Mouse (Mus musculus) midbrain, embryonic 15.5 days (tissue): ENCODE results near the gene Gpr135. TPM values are rescaled to one million over a fixed set of nuclear protein-coding genes. Genes with fewer than 3 reads are reported as not detected.

Experiments used
- ATAC-seq: fragments of 200-750 bp; cut with Nextera tagmentation; replicated peaks from 2 replicates; pipeline ENCODE4 v1.8.0; 2017; ENCODE audit warnings: moderate TSS enrichment
- H3K27ac ChIP-seq: fragments of 300-500 bp; sonication (generic); 2 replicates; pipeline ENCODE4 v1.5.1; 2015; ENCODE audit warnings: mild to moderate bottlenecking, inconsistent platforms
- H3K27me3 ChIP-seq: fragments of 300-500 bp; sonication (generic); replicated peaks from 2 replicates; pipeline ENCODE4 v1.6.1; 2015; ENCODE audit warnings: inconsistent platforms
- H3K36me3 ChIP-seq: fragments of 300-500 bp; sonication (generic); replicated peaks from 2 replicates; pipeline ENCODE4 v1.6.1; 2015; ENCODE audit warnings: inconsistent platforms
- H3K4me1 ChIP-seq: fragments of 300-500 bp; sonication (generic); 2 replicates; pipeline ENCODE4 v1.6.1; 2015; ENCODE audit warnings: inconsistent platforms
- H3K4me2 ChIP-seq: fragments of 300-500 bp; sonication (generic); 2 replicates; pipeline ENCODE4 v1.6.1; 2015; ENCODE audit warnings: inconsistent platforms, mild to moderate bottlenecking, moderate library complexity
- H3K4me3 ChIP-seq: fragments of 300-500 bp; sonication (generic); 2 replicates; pipeline ENCODE4 v1.5.1; 2015; ENCODE audit warnings: mild to moderate bottlenecking, inconsistent platforms
- H3K9ac ChIP-seq: fragments of 300-500 bp; sonication (generic); 2 replicates; pipeline ENCODE4 v1.6.1; 2015; ENCODE audit warnings: mild to moderate bottlenecking, inconsistent platforms
- H3K9me3 ChIP-seq: fragments of 300-500 bp; sonication (generic); 2 replicates; pipeline ENCODE4 v1.6.1; 2016; ENCODE audit warnings: inconsistent platforms
- WGBS: fragments of 180-500 bp; shearing (Covaris S2); methylation state at CpG from one replicate; pipeline ENCODE4 v1.1.7; 2015; ENCODE audit warnings: mixed read lengths; 5-methylcytosine and 5-hydroxymethylcytosine counted together
- polyA plus RNA-seq: library from polyadenylated mRNA; unstranded; fragments of >200 nt; fragmentation: Nextera tagmentation; extraction: Ambion mirVana; gene quantifications from 2 replicates; pipeline ENCODE4 v1.2.1, GENCODE M21; 2015

Gpr135 gene
- polyA plus RNA-seq, 1 experiment from 2014 or later = 7.6 TPM

GRCm38 (mm10) chr12:72020285-72020684 is 50.6 kb downstream of the Gpr135 start:
- ATAC-seq = no peak
- Histone ChIP-seq H3K27me3 (no peaks in the 10 kb centered on the region), H3K9ac (no peak overlapping the region), H3K9me3 (no peaks in the 10 kb centered on the region), H3K36me3 (no peaks in the 10 kb centered on the region), H3K27ac (no peak overlapping the region), H3K4me2 (no peak overlapping the region), H3K4me3 (no peak overlapping the region), H3K4me1 (no peaks in the 10 kb centered on the region)
- 74% methylated on average over 4 of the region's 4 CpGs for WGBS

Other genes starting within 250 kb of the Gpr135 start
- 28.1 and 31.4 TPM in 2 replicates for gene Daam1, start 240.0 kb downstream of the Gpr135 start, polyA plus RNA-seq
- 10.7 and 11.8 TPM in 2 replicates for gene L3hypdh, start 14.3 kb upstream of the Gpr135 start, polyA plus RNA-seq
- gene Jkamp, start 14.5 kb upstream of the Gpr135 start, polyA plus RNA-seq = 129 and 135 TPM in 2 replicates
- not detected in 2 replicates for gene Ccdc175, start 113.9 kb upstream of the Gpr135 start, polyA plus RNA-seq